Mouse (Mus musculus) layer of hippocampus, adult 8-10 months (tissue): ENCODE measurements at regions not wholly inside any gene's neighbourhood (a gene's known extent, or its start where the extent isn't known, plus 50 kb on each side); places are given as distances from the start of the nearest gene placed in this dataset.
A peak's percentile ranks its signal among the peaks of the same experiment; 100 is the strongest.

Experiments
- DNase-seq, 2 experiments: peaks; one replicate each; pipeline ENCODE4 v3.0.0; 2022; ENCODE audit warnings: low spot score in 2 of 2

GRCm38 (mm10) chr1:144452141-144452540, 115.3 kb downstream of the Rgs21 start:
- no peak for DNase-seq

GRCm38 (mm10) chr1:144451731-144452130, 115.7 kb downstream of the Rgs21 start:
- DNase-seq, result no peak

- DNase-seq, result no peak
Observed at GRCm38 (mm10) chr1:144436617-144437016, 130.8 kb downstream of the Rgs21 start.

- no peak for DNase-seq
Observed at GRCm38 (mm10) chr1:144432816-144433215, 134.7 kb downstream of the Rgs21 start.

GRCm38 (mm10) chr1:144431535-144432276, 135.8 kb downstream of the Rgs21 start:
- DNase-seq, result no peak

GRCm38 (mm10) chr1:144421374-144421773, 146.1 kb downstream of the Rgs21 start:
- no peak for DNase-seq

GRCm38 (mm10) chr1:144406387-144407383, 157.6 kb upstream of the Rgs1 start:
- DNase-seq, result peak; percentile 71 to 90

- DNase-seq, result no peak
Observed at GRCm38 (mm10) chr1:144405724-144406123, 156.7 kb upstream of the Rgs1 start.

- DNase-seq, result no peak
Observed at GRCm38 (mm10) chr1:144405031-144405430, 156.0 kb upstream of the Rgs1 start.

GRCm38 (mm10) chr1:144379991-144380594, 131.1 kb upstream of the Rgs1 start:
- DNase-seq, result no peak

GRCm38 (mm10) chr1:144374121-144374520, 125.1 kb upstream of the Rgs1 start:
- DNase-seq, result no peak

- DNase-seq, result peak; percentile 46 to 64
Observed at GRCm38 (mm10) chr1:144367492-144367891, 118.5 kb upstream of the Rgs1 start.

GRCm38 (mm10) chr1:144355560-144356310, 106.7 kb upstream of the Rgs1 start:
- no peak for DNase-seq

GRCm38 (mm10) chr1:144355041-144355440, 106.0 kb upstream of the Rgs1 start:
- DNase-seq, result no peak

- no peak for DNase-seq
Observed at GRCm38 (mm10) chr1:144353320-144353719, 104.3 kb upstream of the Rgs1 start.

- no peak for DNase-seq
Observed at GRCm38 (mm10) chr1:144343820-144344219, 94.8 kb upstream of the Rgs1 start.

GRCm38 (mm10) chr1:144343299-144343698, 94.3 kb upstream of the Rgs1 start:
- peak in 1 of 2 experiments; percentile 5 for DNase-seq

GRCm38 (mm10) chr1:144337572-144337971, 88.5 kb upstream of the Rgs1 start:
- DNase-seq, result no peak

GRCm38 (mm10) chr1:144330365-144331050, 81.5 kb upstream of the Rgs1 start:
- DNase-seq, result no peak

GRCm38 (mm10) chr1:144319406-144319805, 70.4 kb upstream of the Rgs1 start:
- no peak for DNase-seq
